Mouse (Mus musculus) ES-E14 (cell line): Measurements from ENCODE around the gene Robo1. TPM values are rescaled to one million over a fixed set of nuclear protein-coding genes. Genes with fewer than 3 reads are reported as not detected.

Experiments used
- DNase-seq: peaks from one replicate; pipeline ENCODE4 v3.0.0-alpha.2; 2013; ENCODE audit warnings: low read depth, low spot score
- H3K27ac ChIP-seq: 2 replicates; pipeline ENCODE4 v1.5.1; 2012; ENCODE audit warnings: low read depth, mild to moderate bottlenecking, low read length, moderate library complexity, mixed read lengths; ENCODE audit not compliant: poor library complexity, insufficient read depth, severe bottlenecking
- H3K36me3 ChIP-seq: 2 replicates; pipeline ENCODE4 v1.6.1; 2012; ENCODE audit warnings: mild to moderate bottlenecking, low read length, moderate library complexity, mixed read lengths; ENCODE audit not compliant: control insufficient read depth, poor library complexity, insufficient read depth, severe bottlenecking
- H3K4me1 ChIP-seq, 2 experiments: fragments of 150-350 bp in 1 of 2; sonication (generic) in 1 of 2; 2 replicates each; pipeline ENCODE4 v1.6.1; 2012; ENCODE audit warnings: low read length in 2 of 2, mild to moderate bottlenecking in 1 of 2, mixed read lengths in 1 of 2; ENCODE audit not compliant: control insufficient read depth in 2 of 2, insufficient read depth in 2 of 2, poor library complexity in 1 of 2
- H3K4me3 ChIP-seq, 2 experiments: fragments of 150-350 bp in 1 of 2; sonication (generic) in 1 of 2; 2 replicates each; pipeline ENCODE4 v1.5.1; 2012; ENCODE audit warnings: low read length in 2 of 2, low read depth in 1 of 2, mild to moderate bottlenecking in 1 of 2, mixed read lengths in 1 of 2; ENCODE audit not compliant: insufficient read depth in 1 of 2, poor library complexity in 1 of 2, severe bottlenecking in 1 of 2
- H3K9ac ChIP-seq: 2 replicates; pipeline ENCODE4 v1.6.1; 2012; ENCODE audit warnings: low read depth, mild to moderate bottlenecking, low read length, mixed read lengths; ENCODE audit not compliant: poor library complexity, insufficient read depth, severe bottlenecking
- H3K9me3 ChIP-seq: fragments of 150-350 bp; sonication (generic); 2 replicates; pipeline ENCODE4 v1.6.1; 2012; ENCODE audit warnings: low read depth, mild to moderate bottlenecking, low read length; ENCODE audit not compliant: control insufficient read depth, insufficient read depth
- CHD2 ChIP-seq: IDR thresholded peaks from 2 replicates; pipeline ENCODE4 v1.6.1; 2014; ENCODE audit warnings: mild to moderate bottlenecking, low read depth, low read length, inconsistent platforms
- HCFC1 ChIP-seq: IDR thresholded peaks from 2 replicates; pipeline ENCODE4 v1.6.1; 2012; ENCODE audit warnings: low read length, inconsistent platforms, borderline replicate concordance; ENCODE audit not compliant: insufficient read depth
- MAFK ChIP-seq: IDR thresholded peaks from 2 replicates; pipeline ENCODE4 v1.6.1; 2014; ENCODE audit warnings: mild to moderate bottlenecking, low read depth, low read length, inconsistent platforms; ENCODE audit not compliant: insufficient read depth
- ZC3H11A ChIP-seq: IDR thresholded peaks from 2 replicates; pipeline ENCODE4 v1.6.1; 2012; ENCODE audit warnings: low read depth, mild to moderate bottlenecking, inconsistent platforms, low read length, borderline replicate concordance
- ZNF384 ChIP-seq: IDR thresholded peaks from 2 replicates; pipeline ENCODE4 v1.6.1; 2012; ENCODE audit warnings: low read depth, low read length, inconsistent platforms
- in situ Hi-C, 2 experiments: fragments of 600-800 bp; cut with MboI; formaldehyde crosslinking; loops; one replicate each; pipeline ENCODE4 v1.15.1; 2025; ENCODE audit warnings: low sequenced_read_pairs in 2 of 2, inconsistent platforms in 1 of 2; ENCODE audit not compliant: unreplicated experiment in 2 of 2
- total RNA-seq: library from RNA; depleted of rRNA; stranded (reverse); fragments of 300-350 nt; gene quantifications from 2 replicates; pipeline ENCODE4 v1.2.3, GENCODE M21; 2012

Gene Robo1
- total RNA-seq, 1 experiment = 20.5 TPM

DNA sequence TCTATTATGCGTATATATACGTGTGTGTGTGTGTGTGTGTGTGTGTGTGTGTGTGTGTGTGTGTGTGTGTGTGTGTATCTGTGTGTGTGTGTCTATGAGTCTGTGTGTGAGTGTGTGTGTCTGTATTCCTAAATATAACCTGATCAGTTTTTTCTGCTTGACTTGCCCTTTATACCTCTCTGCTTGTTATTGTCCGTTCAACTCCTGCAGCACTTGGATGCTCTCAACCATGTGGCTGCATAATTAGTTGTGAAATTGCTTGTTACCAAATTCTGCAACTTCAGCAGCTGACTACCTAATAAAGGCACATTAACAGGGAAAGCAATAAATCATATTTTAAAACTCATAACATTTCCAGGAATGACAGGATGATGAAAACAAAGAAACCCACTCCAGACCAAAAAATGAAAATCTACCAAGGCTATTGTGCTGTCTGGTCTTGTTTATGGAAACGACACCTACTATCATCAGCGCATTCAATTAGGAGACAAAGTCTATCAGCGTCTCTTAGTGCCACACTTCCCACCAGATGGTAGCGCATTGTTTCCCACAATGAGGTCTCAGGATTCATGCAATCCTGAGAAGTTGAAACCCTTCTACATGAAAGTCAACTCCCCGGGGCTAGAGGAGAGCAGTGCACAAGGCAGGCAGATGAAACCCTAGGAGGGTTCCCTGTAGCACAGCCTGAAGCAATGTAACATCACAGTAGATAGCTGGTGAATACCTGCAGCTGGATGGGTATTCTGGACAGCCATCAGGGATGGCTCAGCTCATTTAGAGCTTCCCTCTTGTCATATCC, 567.0 kb downstream of the Robo1 start:
- Histone ChIP-seq H3K9me3 (no peaks in the 10 kb centered on the region), H3K27ac (no peak overlapping the region), H3K4me1 (no peaks in the 10 kb centered on the region), H3K36me3 (no peaks in the 10 kb centered on the region), H3K4me3 (no peak overlapping the region), H3K9ac (no peak overlapping the region)
- DNase-seq = no peak
- TF ChIP-seq MAFK = no peak
- TF ChIP-seq HCFC1 = no peak
- no peak for TF ChIP-seq ZC3H11A
- no peak for TF ChIP-seq ZNF384
- TF ChIP-seq CHD2 = no peak
- in situ Hi-C loops = no loop called here

DNA sequence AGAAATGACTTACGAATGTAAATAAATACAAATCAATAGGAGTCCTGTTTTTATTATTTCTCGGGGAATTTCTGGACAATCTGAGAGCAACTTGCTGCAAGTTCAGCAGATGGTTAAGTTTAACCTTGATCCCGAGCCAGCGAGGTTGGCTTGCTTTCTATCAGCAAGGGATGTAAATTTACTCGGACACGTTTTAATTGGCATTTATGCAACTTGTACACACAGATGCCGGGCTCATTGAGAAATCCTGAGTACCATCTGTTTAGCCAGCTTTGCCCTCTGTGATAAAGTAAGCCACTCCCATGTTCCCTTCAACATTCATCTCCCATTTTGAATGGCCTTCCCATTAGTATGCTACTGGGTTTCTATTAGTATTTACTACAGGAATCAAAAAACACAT, 580.0 kb downstream of the Robo1 start:
- no peaks in the 10 kb centered on the region for H3K9me3 ChIP-seq
- in situ Hi-C loops = no loop called here
- no peak overlapping the region for H3K27ac ChIP-seq
- H3K36me3 ChIP-seq = no peaks in the 10 kb centered on the region
- DNase-seq = no peak
- H3K4me1 ChIP-seq = no peaks in the 10 kb centered on the region; a peak in 1 of 4 replicates
- no peak overlapping the region for H3K9ac ChIP-seq
- TF ChIP-seq ZC3H11A = no peak
- TF ChIP-seq ZNF384 = no peak
- TF ChIP-seq CHD2 = no peak
- no peak for TF ChIP-seq HCFC1
- TF ChIP-seq MAFK = no peak
- no peak overlapping the region for H3K4me3 ChIP-seq

DNA sequence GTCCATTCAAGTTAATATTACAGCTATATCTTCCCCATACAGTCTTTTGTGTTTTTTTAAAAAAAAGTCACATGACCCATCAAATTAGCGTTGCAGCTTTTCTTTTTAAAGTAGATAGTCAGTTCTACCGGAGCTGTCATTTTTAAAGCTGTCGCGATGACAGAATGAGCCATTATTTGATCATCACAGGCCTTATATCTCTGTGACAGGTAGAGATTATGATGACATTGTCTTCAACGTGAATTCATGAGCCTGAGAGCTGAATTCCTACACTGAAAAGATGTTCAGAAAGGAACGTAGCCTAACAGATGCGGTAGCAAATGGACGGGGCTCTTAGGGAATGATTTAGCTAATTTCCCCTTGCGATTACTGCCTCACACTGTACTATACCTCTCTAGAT, 581.3 kb downstream of the Robo1 start:
- Histone ChIP-seq H3K9ac (no peak overlapping the region), H3K9me3 (no peaks in the 10 kb centered on the region), H3K27ac (no peak overlapping the region), H3K4me1 (peaks cover 0 to 3% of the 10 kb centered on the region in 2 experiments; a peak in 3 of 4 replicates), H3K36me3 (no peaks in the 10 kb centered on the region), H3K4me3 (no peak overlapping the region)
- in situ Hi-C loops = no loop called here
- TF ChIP-seq ZC3H11A (no peak), HCFC1 (no peak), CHD2 (no peak), ZNF384 (no peak), MAFK (no peak)
- no peak for DNase-seq

DNA sequence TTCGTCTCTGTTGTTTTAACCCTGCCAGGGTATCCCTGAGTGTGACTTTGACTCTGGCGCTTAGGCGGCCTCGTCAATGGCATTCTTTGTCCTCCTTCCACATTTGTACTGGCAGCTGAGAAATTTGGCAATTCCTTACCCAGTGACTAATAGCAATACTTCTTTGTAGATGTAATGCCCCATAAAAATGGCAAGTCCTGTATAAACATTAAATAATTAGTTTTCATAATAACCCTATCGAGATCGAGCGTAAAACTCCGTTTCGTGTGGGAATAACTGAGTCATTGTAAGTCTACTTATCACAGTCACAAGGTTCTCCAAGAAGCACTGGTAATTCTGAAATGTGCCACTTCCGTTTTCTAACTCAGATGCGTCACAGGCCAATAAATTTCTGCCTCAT, 589.0 kb downstream of the Robo1 start:
- in situ Hi-C loops = no loop called here
- no peak overlapping the region for H3K4me3 ChIP-seq
- DNase-seq = no peak
- no peak overlapping the region for H3K27ac ChIP-seq
- no peaks in the 10 kb centered on the region for H3K36me3 ChIP-seq
- H3K9ac ChIP-seq = no peak overlapping the region
- peaks cover 0 to 5% of the 10 kb centered on the region in 2 experiments; a peak in 3 of 4 replicates for H3K4me1 ChIP-seq
- no peak for TF ChIP-seq MAFK
- no peak for TF ChIP-seq ZNF384
- no peak for TF ChIP-seq ZC3H11A
- TF ChIP-seq CHD2 = no peak
- no peak for TF ChIP-seq HCFC1
- no peaks in the 10 kb centered on the region for H3K9me3 ChIP-seq

DNA sequence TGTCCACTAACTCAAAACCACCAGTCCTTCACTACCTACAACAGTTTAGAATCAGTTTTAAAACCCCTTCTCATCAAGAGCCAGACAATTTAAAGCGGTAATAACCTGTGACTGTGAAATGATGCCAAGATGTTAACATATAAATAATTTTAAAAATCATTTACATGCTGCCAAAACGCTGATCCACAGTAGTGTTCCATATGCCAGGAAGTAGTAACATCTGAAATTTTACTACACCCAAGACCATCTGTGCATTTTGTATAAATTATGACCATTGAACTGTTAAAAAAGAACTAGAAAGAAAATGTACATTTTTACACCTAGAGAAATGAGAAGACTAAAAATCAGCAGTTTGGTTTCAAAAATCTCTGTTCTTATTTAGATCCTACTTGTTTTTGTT, 600.8 kb downstream of the Robo1 start:
- Histone ChIP-seq H3K9ac (no peak overlapping the region), H3K36me3 (no peaks in the 10 kb centered on the region), H3K4me3 (no peak overlapping the region), H3K4me1 (no peaks in the 10 kb centered on the region), H3K9me3 (no peaks in the 10 kb centered on the region), H3K27ac (no peak overlapping the region)
- in situ Hi-C loops = no loop called here
- TF ChIP-seq MAFK (no peak), CHD2 (no peak), HCFC1 (no peak), ZNF384 (no peak), ZC3H11A (no peak)
- DNase-seq = no peak
